In genomic region chr12:112847880-112848279, GRCm38 (mm10) we compare ENCODE assay signal across 20 mouse cellular contexts. TPM values are rescaled to one million over a fixed set of nuclear protein-coding genes. Genes with fewer than 3 reads are reported as not detected.
"Had no signal": no experiment of that assay in that cellular context is flagged by ENCODE, and none has a peak within 500 bp of the region (broad histone marks: within the 10 kb centered on the region; RNA-seq: fewer than 3 reads in every experiment).

No protein-coding gene starts in this region.

- H3K4me3 ChIP-seq: midbrain, embryonic 10.5 days; midbrain, embryonic 12.5 days; midbrain, embryonic 15.5 days; myocyte; neural tube, embryonic 13.5 days; neural tube, embryonic 15.5 days; stomach, embryonic 15.5 days had no signal

- H3K4me2 ChIP-seq: lung, embryonic 14.5 days; midbrain, embryonic 12.5 days; midbrain, embryonic 15.5 days; neural tube, embryonic 13.5 days; neural tube, embryonic 15.5 days; stomach, embryonic 15.5 days had no signal

- H3K9ac ChIP-seq: liver, embryonic 14.5 days; lung, embryonic 14.5 days; midbrain, embryonic 12.5 days; midbrain, embryonic 15.5 days; neural tube, embryonic 13.5 days; neural tube, embryonic 15.5 days; stomach, embryonic 15.5 days had no signal

- H3K4me1 ChIP-seq: midbrain, embryonic 12.5 days; midbrain, embryonic 15.5 days; neural tube, embryonic 13.5 days; neural tube, embryonic 15.5 days; stomach, embryonic 15.5 days had no signal

- H3K9me3 ChIP-seq: midbrain, embryonic 10.5 days; midbrain, embryonic 12.5 days; midbrain, embryonic 15.5 days; neural tube, embryonic 13.5 days; neural tube, embryonic 15.5 days; stomach, embryonic 15.5 days had no signal

- DNase-seq: lung, adult 18-20 months; lung, embryonic 14.5 days; lung, postnatal 10 days; lung, postnatal 4 days; retina, postnatal 1 day; right cerebral cortex, adult 18-20 months; right cerebral cortex, postnatal 25 days; thymus, adult 2 months; thymus, postnatal 25 days had no signal

- H3K27ac ChIP-seq: liver, embryonic 14.5 days; midbrain, embryonic 10.5 days; midbrain, embryonic 12.5 days; midbrain, embryonic 15.5 days; neural tube, embryonic 13.5 days; neural tube, embryonic 15.5 days; stomach, embryonic 15.5 days; stomach, postnatal 0 days had no signal

- H3K36me3 ChIP-seq: midbrain, embryonic 10.5 days; midbrain, embryonic 12.5 days; midbrain, embryonic 15.5 days; neural tube, embryonic 13.5 days; neural tube, embryonic 15.5 days; stomach, embryonic 15.5 days had no signal

- ATAC-seq: midbrain, embryonic 15.5 days had no signal

- H3K27me3 ChIP-seq: midbrain, embryonic 12.5 days; midbrain, embryonic 15.5 days; neural tube, embryonic 13.5 days; neural tube, embryonic 15.5 days; stomach, embryonic 15.5 days had no signal

RNA-seq across cellular contexts. Expression of gene Gpr132, which starts 20.1 kb away (rescaled TPM):
- polyA plus RNA-seq: midbrain, embryonic 10.5 days; midbrain, embryonic 12.5 days; neural tube, embryonic 11.5 days; neural tube, embryonic 13.5 days had no signal

RNA-seq across cellular contexts. Expression of gene Ahnak2, which starts 45.4 kb away (rescaled TPM):
- total RNA-seq: megakaryocyte-erythroid progenitor cell, adult 5-6 weeks had no signal
